Mouse (Mus musculus): ENCODE data around the gene Pard3b.
"Not testable (repeated sequence)": the region's sequence is repeated elsewhere in the genome, so short reads cannot be mapped to it uniquely, and the experiment has no call there.

Pard3b gene

GRCm38 (mm10) chr1:62598551-62598950 is 959.9 kb downstream of the Pard3b start:
- ATAC-seq (ENCODE audit: insufficient number of reproducible peaks, low FRiP score, low TSS enrichment), result no peak

GRCm38 (mm10) chr1:62604644-62605043 is 966.0 kb downstream of the Pard3b start:
- ATAC-seq (ENCODE audit: insufficient number of reproducible peaks, low FRiP score, low TSS enrichment), result not testable (repeated sequence)

GRCm38 (mm10) chr1:62618109-62618665 is 979.6 kb downstream of the Pard3b start:
- ATAC-seq (ENCODE audit: insufficient number of reproducible peaks, low FRiP score, low TSS enrichment), result no peak

GRCm38 (mm10) chr1:62619456-62619855 is 980.8 kb downstream of the Pard3b start:
- no peak for ATAC-seq (ENCODE audit: insufficient number of reproducible peaks, low FRiP score, low TSS enrichment)

- no peak for ATAC-seq (ENCODE audit: insufficient number of reproducible peaks, low FRiP score, low TSS enrichment)
Observed at GRCm38 (mm10) chr1:62622447-62622846, 983.8 kb downstream of the Pard3b start.

GRCm38 (mm10) chr1:62624166-62624565 is 985.5 kb downstream of the Pard3b start:
- no peak for ATAC-seq (ENCODE audit: insufficient number of reproducible peaks, low FRiP score, low TSS enrichment)

- no peak for ATAC-seq (ENCODE audit: insufficient number of reproducible peaks, low FRiP score, low TSS enrichment)
Observed at GRCm38 (mm10) chr1:62624836-62625235, 986.2 kb downstream of the Pard3b start.

GRCm38 (mm10) chr1:62625332-62625731 is 986.7 kb downstream of the Pard3b start:
- ATAC-seq (ENCODE audit: insufficient number of reproducible peaks, low FRiP score, low TSS enrichment), result no peak

- no peak for ATAC-seq (ENCODE audit: insufficient number of reproducible peaks, low FRiP score, low TSS enrichment)
Observed at GRCm38 (mm10) chr1:62625819-62626505, 987.3 kb downstream of the Pard3b start.

GRCm38 (mm10) chr1:62629952-62630351 is 991.3 kb downstream of the Pard3b start:
- no peak for ATAC-seq (ENCODE audit: insufficient number of reproducible peaks, low FRiP score, low TSS enrichment)

- ATAC-seq (ENCODE audit: insufficient number of reproducible peaks, low FRiP score, low TSS enrichment), result no peak
Observed at GRCm38 (mm10) chr1:62631511-62632305, 993.1 kb downstream of the Pard3b start.

GRCm38 (mm10) chr1:62632886-62633285 is 994.3 kb downstream of the Pard3b start:
- no peak for ATAC-seq (ENCODE audit: insufficient number of reproducible peaks, low FRiP score, low TSS enrichment)

GRCm38 (mm10) chr1:62635203-62635602 is 996.6 kb downstream of the Pard3b start:
- no peak for ATAC-seq (ENCODE audit: insufficient number of reproducible peaks, low FRiP score, low TSS enrichment)

- ATAC-seq (ENCODE audit: insufficient number of reproducible peaks, low FRiP score, low TSS enrichment), result no peak
Observed at GRCm38 (mm10) chr1:62636906-62637673, 998.5 kb downstream of the Pard3b start.

- ATAC-seq (ENCODE audit: insufficient number of reproducible peaks, low FRiP score, low TSS enrichment), result no peak
Observed at GRCm38 (mm10) chr1:62639012-62639411, 1000.4 kb downstream of the Pard3b start.

- ATAC-seq (ENCODE audit: insufficient number of reproducible peaks, low FRiP score, low TSS enrichment), result no peak
Observed at GRCm38 (mm10) chr1:62639440-62639839, 1000.8 kb downstream of the Pard3b start.

GRCm38 (mm10) chr1:62644631-62645278 is 1006.1 kb downstream of the Pard3b start:
- no peak for ATAC-seq (ENCODE audit: insufficient number of reproducible peaks, low FRiP score, low TSS enrichment)

- ATAC-seq (ENCODE audit: insufficient number of reproducible peaks, low FRiP score, low TSS enrichment), result no peak
Observed at GRCm38 (mm10) chr1:62646812-62647211, 1008.2 kb downstream of the Pard3b start.

- no peak for ATAC-seq (ENCODE audit: insufficient number of reproducible peaks, low FRiP score, low TSS enrichment)
Observed at GRCm38 (mm10) chr1:62648116-62648515, 1009.5 kb downstream of the Pard3b start.

GRCm38 (mm10) chr1:62648591-62648990 is 1010.0 kb downstream of the Pard3b start:
- ATAC-seq (ENCODE audit: insufficient number of reproducible peaks, low FRiP score, low TSS enrichment), result no peak

Data from cerebellum, adult (tissue).